Mouse (Mus musculus): Measurements from ENCODE around the gene Dnm2. TPM values are rescaled to one million over a fixed set of nuclear protein-coding genes. Genes with fewer than 3 reads are reported as not detected.
"Not testable (repeated sequence)": the region's sequence is repeated elsewhere in the genome, so short reads cannot be mapped to it uniquely, and the experiment has no call there.

Gene Dnm2
- total and polyA plus RNA-seq, 2 experiments from 2014 or later: 58.6 to 80.4 TPM

GRCm38 (mm10) chr9:21458821-21459220, 34.1 kb downstream of the Dnm2 start:
- H3K27ac ChIP-seq: no peak overlapping the region
- DNase-seq (ENCODE audit: low spot score): no peak
- no peaks in the 10 kb centered on the region for H3K9me3 ChIP-seq (ENCODE audit: low read length)
- ATAC-seq: no peak
- no peaks in the 10 kb centered on the region for H3K36me3 ChIP-seq (ENCODE audit: insufficient read depth, low read length)
- WGBS: 77% methylated on average over 3 of the region's 3 CpGs
- H3K27me3 ChIP-seq (ENCODE audit: insufficient read depth, low read length): no peaks in the 10 kb centered on the region
- no peak for TF ChIP-seq CTCF (IDR thresholded peaks at IDR 0.05; ENCODE audit: low read depth)
- no peaks in the 10 kb centered on the region for H3K4me1 ChIP-seq (ENCODE audit: insufficient read depth, low read length)
- H3K4me3 ChIP-seq (ENCODE audit: low read length): no peak overlapping the region
- no peak overlapping the region for H3K9ac ChIP-seq (replicated peaks; ENCODE audit: low read length)
- no peak overlapping the region for H3K4me2 ChIP-seq (ENCODE audit: low read depth, low read length)

GRCm38 (mm10) chr9:21460400-21460940, 35.8 kb downstream of the Dnm2 start:
- H3K27ac ChIP-seq: no peak overlapping the region
- H3K9ac ChIP-seq (replicated peaks; ENCODE audit: low read length): no peak overlapping the region
- DNase-seq (ENCODE audit: low spot score) (no peak), ATAC-seq (no peak)
- no peaks in the 10 kb centered on the region for H3K9me3 ChIP-seq (ENCODE audit: low read length)
- no peak overlapping the region for H3K4me3 ChIP-seq (ENCODE audit: low read length)
- H3K36me3 ChIP-seq (ENCODE audit: insufficient read depth, low read length): no peaks in the 10 kb centered on the region
- no peaks in the 10 kb centered on the region for H3K27me3 ChIP-seq (ENCODE audit: insufficient read depth, low read length)
- no peak for TF ChIP-seq CTCF (IDR thresholded peaks at IDR 0.05; ENCODE audit: low read depth)
- H3K4me2 ChIP-seq (ENCODE audit: low read depth, low read length): no peak overlapping the region
- WGBS: 92% methylated on average over 3 of the region's 3 CpGs
- H3K4me1 ChIP-seq (ENCODE audit: insufficient read depth, low read length): no peaks in the 10 kb centered on the region

- no peak overlapping the region for H3K9ac ChIP-seq (replicated peaks; ENCODE audit: low read length)
- 63% methylated on average over 5 of the region's 5 CpGs for WGBS
These were observed 38.5 kb downstream of the Dnm2 start for GRCm38 (mm10) chr9:21463138-21463590.

GRCm38 (mm10) chr9:21463766-21464564, 39.3 kb downstream of the Dnm2 start:
- ATAC-seq: no peak
- Histone ChIP-seq H3K9ac (replicated peaks; ENCODE audit: low read length) (no peak overlapping the region), H3K4me3 (ENCODE audit: low read length) (no peak overlapping the region), H3K36me3 (ENCODE audit: insufficient read depth, low read length) (peaks cover 10% of the 10 kb centered on the region), H3K9me3 (ENCODE audit: low read length) (no peaks in the 10 kb centered on the region), H3K4me1 (ENCODE audit: insufficient read depth, low read length) (no peaks in the 10 kb centered on the region), H3K4me2 (ENCODE audit: low read depth, low read length) (no peak overlapping the region), H3K27me3 (ENCODE audit: insufficient read depth, low read length) (no peaks in the 10 kb centered on the region), H3K27ac (peak overlapping the region; percentile 61; the same call in 1 of the 2 replicates)
- WGBS: 82% methylated on average over 3 of the region's 3 CpGs
- DNase-seq (ENCODE audit: low spot score): no peak
- no peak for TF ChIP-seq CTCF (IDR thresholded peaks at IDR 0.05; ENCODE audit: low read depth)

More at GRCm38 (mm10) chr9:21463138-21463590, 38.5 kb downstream of the Dnm2 start:
- Histone ChIP-seq H3K27ac (peak overlapping the region; percentile 61), H3K9me3 (ENCODE audit: low read length) (no peaks in the 10 kb centered on the region), H3K4me3 (ENCODE audit: low read length) (no peak overlapping the region), H3K36me3 (ENCODE audit: insufficient read depth, low read length) (peaks cover 10% of the 10 kb centered on the region), H3K4me2 (ENCODE audit: low read depth, low read length) (no peak overlapping the region), H3K4me1 (ENCODE audit: insufficient read depth, low read length) (no peaks in the 10 kb centered on the region), H3K27me3 (ENCODE audit: insufficient read depth, low read length) (no peaks in the 10 kb centered on the region)
- DNase-seq (ENCODE audit: low spot score): no peak
- no peak for TF ChIP-seq CTCF (IDR thresholded peaks at IDR 0.05; ENCODE audit: low read depth)
- peak; percentile 31; the same call in 1 of the 2 replicates for ATAC-seq

- H3K4me2 ChIP-seq (ENCODE audit: low read depth, low read length); H3K9ac ChIP-seq (replicated peaks; ENCODE audit: low read length); H3K36me3 ChIP-seq (ENCODE audit: insufficient read depth, low read length); H3K9me3 ChIP-seq (ENCODE audit: low read length); H3K27me3 ChIP-seq (ENCODE audit: insufficient read depth, low read length); ATAC-seq; DNase-seq (ENCODE audit: low spot score); H3K4me3 ChIP-seq (ENCODE audit: low read length); H3K27ac ChIP-seq; H3K4me1 ChIP-seq (ENCODE audit: insufficient read depth, low read length): not testable (repeated sequence)
- 95% methylated on average over 7 of the region's 7 CpGs for WGBS
These were observed 39.8 kb downstream of the Dnm2 start for GRCm38 (mm10) chr9:21464565-21464928.

GRCm38 (mm10) chr9:21469032-21470024, 44.6 kb downstream of the Dnm2 start:
- Histone ChIP-seq H3K9me3 (ENCODE audit: low read length) (no peaks in the 10 kb centered on the region), H3K27ac (no peak overlapping the region), H3K4me2 (ENCODE audit: low read depth, low read length) (no peak overlapping the region), H3K4me1 (ENCODE audit: insufficient read depth, low read length) (no peaks in the 10 kb centered on the region), H3K9ac (replicated peaks; ENCODE audit: low read length) (no peak overlapping the region), H3K27me3 (ENCODE audit: insufficient read depth, low read length) (no peaks in the 10 kb centered on the region), H3K4me3 (ENCODE audit: low read length) (no peak overlapping the region), H3K36me3 (ENCODE audit: insufficient read depth, low read length) (peaks cover 36% of the 10 kb centered on the region)
- 85% methylated on average over 19 of the region's 20 CpGs for WGBS
- ATAC-seq (0 out of 2 replicates have a peak, but pooled peaks have one; percentile 30), DNase-seq (ENCODE audit: low spot score) (peak; percentile 48)
- TF ChIP-seq CTCF (IDR thresholded peaks at IDR 0.05; ENCODE audit: low read depth): peak; percentile 64

Data from hindbrain, postnatal 0 days (tissue).